Mouse (Mus musculus) lung, postnatal 10 days (tissue): ENCODE data around the gene Acss3.
A peak's percentile ranks its signal among the peaks of the same experiment; 100 is the strongest.

Experiments
- DNase-seq: peaks from one replicate; pipeline ENCODE4 v3.0.0; 2021

The Acss3 gene

DNA sequence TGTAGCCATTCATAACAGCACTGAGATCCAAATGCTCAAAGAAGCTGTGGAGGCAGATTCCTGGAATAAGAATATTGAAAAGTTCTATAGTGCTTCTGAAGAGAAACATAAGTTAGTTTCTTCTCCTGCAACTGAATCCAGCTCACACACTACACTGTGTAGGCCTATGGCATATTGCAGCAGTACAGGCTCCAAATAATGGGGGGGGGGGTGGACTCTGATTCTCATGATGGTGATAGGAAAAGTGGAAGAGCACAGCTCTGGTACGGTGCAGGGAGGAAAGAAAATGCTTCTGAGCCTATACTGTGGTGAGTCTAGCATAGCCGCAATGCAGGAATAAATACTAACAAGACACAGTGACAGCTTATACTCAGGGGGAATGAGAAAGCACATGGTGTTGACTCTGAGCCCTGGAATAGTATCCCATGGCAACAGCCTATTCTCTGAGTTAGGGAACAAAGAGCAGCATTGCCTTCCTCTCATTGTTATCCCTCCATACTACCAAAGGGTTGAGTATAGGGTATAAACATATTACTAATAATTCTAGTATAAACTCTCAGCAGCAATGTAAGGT, 125.3 kb downstream of the Acss3 start:
- DNase-seq = no peak

DNA sequence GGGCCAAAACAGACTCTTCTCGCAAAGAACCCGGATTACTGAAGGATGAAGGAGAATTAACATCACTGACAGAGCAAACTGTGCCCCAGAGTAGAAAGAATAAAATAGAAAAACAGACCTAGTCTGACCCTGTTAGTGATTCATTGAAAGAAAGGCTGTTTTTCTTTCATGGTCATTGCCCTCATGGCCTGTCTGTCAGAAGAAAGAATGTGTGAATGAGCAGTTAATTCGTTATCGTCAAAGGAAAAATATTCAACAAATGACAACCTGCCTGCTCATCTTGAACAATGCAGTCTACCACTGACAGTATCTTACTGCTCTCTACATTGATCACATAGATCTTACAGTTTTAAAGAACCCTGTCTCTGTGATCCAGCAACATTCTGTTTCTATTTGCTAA, 134.0 kb downstream of the Acss3 start:
- DNase-seq = no peak

DNA sequence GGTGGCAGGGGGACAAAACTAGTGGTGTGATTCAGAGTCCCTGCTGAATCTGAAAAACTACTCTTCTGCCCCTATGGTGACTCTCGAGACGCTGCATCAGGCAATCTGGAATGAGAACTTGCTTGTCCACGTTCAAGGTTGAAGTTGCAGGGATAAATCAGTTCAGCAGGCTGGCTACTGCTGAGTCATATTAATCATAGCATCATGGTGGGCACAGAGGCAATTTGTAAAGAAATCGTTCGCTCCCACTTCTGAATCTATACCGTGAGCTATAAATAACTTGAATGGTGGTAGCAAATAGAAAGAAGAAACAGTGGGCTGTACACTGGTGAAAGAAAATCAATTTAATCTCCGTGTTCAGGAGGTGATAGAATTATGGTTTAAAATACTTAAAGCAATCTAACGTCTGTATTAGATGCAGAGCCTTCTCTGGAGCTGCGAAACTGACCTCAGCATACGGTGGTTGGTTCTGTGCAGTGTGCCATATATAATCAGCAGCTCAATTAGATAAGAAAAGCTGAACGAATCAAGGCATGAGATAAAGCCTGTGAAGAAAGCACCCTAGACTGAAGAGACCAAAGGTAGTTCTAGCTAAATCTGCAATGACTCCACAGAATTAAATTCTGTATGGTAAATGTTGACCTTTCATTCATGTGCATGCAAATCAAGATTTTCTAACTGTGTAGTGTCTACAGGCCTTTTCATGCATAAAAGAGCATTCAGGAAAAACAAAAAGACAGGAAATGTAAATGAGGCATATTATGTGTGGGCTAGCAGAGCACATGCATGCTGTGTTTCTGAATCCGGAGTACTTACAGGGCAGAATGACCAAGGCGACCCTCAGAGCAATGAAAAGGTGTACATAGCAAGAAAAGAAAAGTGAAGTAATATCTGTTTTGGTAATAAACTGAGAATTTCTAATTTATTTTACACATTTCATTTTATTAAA, 148.0 kb downstream of the Acss3 start:
- DNase-seq = no peak

DNA sequence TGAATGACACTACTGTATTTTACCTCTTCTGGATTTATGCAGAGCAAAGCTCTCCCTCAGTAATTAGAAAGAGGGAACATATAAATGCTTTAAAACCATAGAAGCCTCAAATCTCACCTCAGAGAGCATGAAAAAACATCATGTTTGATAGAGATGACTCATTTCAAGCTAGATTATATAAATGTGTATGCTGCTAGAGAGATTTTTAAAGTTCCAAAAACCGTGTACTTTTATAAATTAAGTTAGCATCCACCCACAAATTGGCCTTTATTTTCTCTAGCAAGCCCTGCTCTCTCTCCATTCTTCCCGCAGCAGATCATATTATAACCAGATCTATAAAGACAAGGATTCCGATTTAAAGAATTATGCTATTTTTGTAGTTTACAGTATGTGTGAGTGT, 164.4 kb downstream of the Acss3 start:
- no peak for DNase-seq

DNA sequence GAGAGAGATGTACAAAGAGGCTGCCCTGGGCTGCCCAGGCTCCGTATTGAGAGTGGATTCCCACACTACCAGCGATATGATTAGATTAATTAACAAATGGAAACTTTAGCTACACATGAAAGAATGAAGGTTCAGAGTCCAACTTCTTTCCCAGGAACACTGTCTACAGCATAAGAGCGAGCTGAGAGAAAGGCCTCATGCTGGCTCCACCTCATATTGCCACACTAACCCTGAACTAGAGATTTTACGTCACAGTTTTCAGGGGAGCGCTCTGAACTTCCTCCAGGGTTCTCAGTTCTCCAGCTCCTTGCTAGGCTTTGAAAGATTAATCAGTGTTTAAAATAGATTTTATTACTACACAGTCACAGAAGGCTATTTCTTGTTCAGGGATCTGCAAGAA, 182.1 kb downstream of the Acss3 start:
- no peak for DNase-seq

DNA sequence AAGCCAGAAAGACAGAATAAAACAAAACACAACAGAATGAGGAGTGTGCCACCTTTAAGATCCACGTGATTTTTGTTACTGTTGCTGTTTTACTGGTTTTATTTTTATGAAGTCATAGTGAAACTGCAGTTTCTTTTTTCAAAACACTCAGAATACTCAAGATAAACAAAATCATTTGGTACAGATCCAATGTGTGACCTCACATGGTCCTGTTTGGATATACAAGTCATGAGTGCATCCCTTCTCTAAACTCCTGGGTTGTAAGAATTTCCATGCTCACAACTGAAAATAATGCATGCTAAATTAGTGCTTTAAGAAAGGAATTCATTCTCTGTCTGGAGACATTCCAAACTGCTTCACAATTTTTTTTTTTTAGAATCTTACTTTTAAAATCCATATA, 184.0 kb downstream of the Acss3 start:
- peak; percentile 24 for DNase-seq

DNA sequence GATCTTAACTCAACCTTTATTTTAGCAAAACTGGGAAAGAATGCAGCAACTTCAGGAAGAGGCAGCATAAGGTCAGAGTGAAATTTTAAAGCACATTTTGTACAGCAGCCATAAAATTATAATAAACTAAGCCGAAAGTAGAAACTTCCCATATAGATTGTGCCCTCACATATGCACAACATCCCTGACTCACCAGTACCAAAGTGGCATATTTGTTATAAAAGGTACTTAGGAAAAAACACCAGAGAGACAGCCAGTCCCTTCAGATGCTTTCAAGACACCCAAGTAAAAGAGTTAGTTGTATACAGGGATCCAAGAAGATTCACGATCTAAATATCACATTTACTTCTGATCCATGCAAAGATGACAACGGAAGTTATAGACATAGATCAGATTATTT, 184.6 kb downstream of the Acss3 start:
- DNase-seq = no peak

DNA sequence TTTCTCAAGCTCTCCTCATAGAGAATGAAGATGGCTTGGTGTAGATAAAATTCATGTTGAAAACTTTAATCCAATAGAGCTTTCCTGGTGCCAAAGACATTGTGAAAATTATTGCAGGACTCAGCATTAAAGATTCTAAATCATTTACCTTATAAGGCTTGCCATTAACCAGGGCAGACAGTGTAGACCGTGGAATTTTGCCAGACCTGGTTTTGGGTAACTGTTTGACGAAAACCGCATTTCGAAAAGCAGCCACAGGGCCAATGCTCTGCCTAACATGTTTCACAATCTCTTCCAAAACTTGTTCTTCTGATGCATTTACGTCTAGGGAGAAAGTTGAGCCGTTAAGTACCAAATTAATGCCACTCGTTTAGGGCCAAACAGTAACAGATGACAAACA, 186.5 kb downstream of the Acss3 start:
- peak; percentile 2 for DNase-seq

DNA sequence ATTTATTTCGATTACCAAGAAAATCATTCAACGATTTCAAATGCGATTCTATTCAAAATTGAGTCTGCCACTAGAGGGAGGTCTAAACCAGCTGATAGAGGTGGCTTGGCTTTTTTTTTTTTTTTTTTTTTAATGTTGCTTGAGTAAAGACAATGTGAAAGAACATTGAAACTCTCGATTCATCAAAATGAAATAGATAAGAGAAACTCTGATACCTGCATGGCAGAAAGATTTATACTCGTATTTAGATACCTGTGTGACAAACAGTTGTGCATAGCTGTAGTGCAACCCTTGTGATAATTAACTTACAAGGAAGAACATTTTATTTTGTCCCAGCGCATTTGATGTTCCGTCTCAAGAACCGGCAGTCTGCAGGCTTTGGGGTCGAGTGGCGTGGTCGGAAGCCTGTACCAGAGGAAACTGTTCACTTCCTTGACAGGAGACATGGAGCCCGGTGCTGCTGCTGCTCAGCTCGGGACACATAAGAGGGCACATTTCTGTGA, 190.8 kb downstream of the Acss3 start:
- peak; percentile 38 for DNase-seq

DNA sequence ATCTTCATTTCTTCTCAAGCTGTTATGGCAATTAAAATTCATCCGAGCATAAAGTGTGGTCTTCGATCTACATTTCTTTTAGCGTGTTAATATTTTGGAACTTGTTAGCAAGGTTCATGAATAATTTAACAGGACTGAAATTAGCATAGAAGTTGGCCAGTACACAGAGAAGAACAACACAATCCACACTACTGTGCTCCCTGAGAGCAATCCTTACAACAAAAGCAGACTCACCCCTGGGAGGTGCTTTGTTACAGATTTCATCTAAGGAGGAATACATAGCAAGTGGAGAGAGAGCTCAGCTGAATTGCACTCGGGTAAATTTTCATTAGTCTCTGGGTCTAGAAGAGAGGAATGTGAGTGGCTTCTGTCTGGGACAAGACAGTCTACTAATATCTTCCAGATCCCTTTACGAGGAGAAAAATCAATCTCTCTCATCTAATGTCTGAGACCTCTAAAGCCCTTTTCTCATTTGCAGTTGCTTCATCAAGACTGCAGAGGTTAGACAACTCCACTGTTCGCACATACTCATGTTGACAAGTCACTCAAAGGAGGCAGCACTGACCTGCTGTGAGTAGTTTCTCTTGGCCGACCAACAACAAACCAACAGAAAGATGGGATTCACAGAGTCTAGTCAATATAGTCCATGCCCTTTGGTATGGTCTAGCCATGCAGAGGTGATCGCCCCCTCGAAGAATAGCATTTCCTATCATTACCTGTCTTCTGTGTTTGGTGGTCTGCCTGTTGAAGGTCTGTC, 194.7 kb downstream of the Acss3 start:
- DNase-seq = no peak

DNA sequence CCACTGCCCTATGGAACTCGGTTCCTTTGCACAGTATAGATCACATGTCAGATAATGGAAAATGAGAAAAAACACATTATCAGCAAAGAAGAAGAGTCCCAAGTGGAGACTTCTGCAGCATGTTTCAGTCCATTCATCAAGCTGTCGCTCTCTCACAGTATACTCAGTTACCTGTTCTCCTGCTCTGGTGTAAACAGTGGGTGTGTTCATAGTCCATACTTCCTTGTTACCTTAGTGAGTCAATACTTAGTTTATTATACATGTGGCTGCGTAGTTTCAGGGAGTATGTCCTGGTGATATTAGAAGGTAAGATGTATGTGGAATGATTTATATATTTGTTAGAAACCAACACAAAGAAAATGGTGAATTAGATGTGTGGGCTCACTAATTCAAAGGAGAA, 198.7 kb downstream of the Acss3 start:
- DNase-seq = no peak

DNA sequence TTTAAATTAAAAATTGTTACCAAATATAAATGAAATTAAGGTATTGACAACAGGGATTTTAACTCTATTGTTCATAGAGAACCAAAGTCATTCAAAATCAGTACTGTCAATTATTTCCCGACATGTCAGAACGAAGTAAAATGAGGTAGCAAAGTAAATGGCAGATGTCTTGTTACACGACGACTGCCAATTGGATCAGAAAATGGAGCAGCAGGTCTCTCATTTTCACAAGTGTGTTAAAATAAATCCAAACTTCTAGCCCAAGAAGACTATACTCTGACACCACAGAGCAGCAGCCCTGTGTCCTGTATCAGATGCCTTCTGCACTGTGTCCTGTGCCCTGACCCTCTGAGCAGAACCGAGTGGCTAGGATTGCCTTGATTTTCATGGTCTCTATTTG, 199.1 kb downstream of the Acss3 start:
- DNase-seq = no peak

DNA sequence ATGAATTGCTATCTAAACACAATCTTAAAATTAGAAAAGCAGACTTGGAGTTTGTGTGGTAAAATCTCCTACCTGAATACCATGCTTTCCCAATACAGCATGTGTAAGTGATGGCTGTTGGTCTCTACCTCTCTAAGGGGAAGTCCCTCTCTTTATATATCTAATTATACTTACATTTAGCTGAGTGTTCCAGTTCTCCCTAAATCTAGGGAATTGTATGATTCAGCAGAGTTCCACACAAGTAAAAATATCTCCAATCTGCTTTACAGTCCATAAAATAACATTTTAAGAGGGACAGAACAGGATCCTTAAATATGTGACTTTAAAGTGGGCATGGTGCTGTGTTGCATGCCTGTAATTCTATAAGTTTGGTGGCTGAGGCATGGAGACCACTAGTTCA, 208.6 kb downstream of the Acss3 start:
- DNase-seq = no peak

DNA sequence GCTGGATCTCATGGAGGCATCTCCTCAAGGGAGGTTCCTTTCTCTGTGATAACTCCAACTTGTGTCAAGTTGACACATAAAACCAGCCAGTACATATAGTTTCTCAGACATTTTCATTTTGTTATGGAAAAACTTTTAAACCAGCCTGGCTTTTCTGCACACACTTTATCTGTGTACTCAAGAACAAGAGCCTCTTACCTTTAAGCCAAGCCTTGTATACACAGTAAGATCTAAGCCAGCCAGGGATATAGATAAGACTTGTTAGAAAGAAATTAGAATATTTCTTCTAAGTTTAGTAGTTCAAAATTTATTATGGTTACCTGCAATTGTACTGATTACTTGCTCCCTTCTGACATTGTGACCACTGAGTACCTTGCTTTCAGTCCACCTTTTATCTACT, 209.2 kb downstream of the Acss3 start:
- no peak for DNase-seq

DNA sequence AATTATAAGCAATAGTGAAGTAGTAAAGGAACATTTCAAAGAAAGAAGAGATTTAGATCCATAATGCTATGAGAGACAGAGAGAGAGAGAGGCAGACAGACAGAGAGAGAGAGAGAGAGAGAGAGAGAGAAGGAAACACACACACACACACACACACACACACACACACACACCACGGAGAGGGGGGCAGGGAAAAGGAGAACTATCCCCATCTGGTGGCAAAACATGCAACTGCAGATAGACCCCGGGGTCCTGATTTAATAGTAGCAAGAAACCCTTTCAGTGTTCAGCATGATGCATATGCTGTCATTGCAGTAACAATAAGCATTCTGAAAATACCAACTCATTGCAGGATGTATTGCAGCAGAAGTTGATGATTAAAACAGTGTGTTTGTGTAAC, 210.4 kb downstream of the Acss3 start:
- DNase-seq = peak; percentile 8

DNA sequence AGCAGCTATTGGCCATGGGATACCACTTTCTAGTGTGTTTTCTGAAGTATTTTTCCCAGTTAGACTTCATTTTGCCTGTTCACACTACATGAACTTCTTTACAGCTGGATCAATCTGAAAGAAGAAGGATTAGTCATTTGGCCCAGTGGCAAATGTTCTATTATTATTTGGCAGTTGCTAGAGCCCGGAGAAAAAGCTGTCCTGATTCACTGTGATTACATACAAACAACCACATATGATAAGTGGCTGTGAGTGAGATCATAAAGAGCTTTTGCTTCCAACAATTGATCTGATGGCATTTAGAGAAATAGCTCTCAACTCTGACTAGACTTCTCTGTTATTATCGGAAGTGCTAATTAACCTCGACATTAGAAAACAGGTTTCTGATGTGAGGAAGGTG, 213.4 kb downstream of the Acss3 start:
- DNase-seq = no peak

DNA sequence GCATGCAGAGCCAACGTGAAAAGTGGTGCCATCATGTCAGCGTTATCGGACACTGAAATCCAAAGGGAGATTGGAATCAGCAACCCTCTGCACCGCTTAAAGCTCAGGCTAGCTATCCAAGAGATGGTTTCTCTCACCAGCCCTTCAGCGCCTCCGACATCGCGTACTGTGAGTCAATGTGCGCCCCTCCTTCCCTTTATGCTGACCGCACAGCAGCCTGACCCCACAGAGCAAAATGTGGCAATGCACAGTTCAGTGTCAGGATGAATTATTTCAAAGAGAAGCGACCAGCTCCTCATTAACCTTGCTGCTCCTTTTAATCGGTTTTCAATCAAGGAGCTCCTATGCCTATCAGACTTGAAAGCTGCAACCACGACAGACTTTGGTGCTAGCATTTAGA, 227.1 kb downstream of the Acss3 start:
- no peak for DNase-seq
